Mouse (Mus musculus) embryonic stem cell, embryonic (primary cell): ENCODE data around the gene Slc7a5.

Experiments used
- CTCF ChIA-PET, 4 experiments: fragments of 300-600 bp in 2 of 4; fragments of 350-600 bp in 2 of 4; sonication (Branson Sonifier 250); formaldehyde crosslinking; loops; one replicate each; lab custom pipeline; 2022; ENCODE audit warnings: inconsistent platforms in 2 of 4; lab: Charles Lee
- POLR2A ChIA-PET, 4 experiments: fragments of 300-600 bp in 2 of 4; fragments of 350-600 bp in 2 of 4; sonication (Branson Sonifier 250); formaldehyde crosslinking; loops; one replicate each; lab custom pipeline; 2022; ENCODE audit warnings: antibody characterized with exemption in 4 of 4, inconsistent platforms in 1 of 4; lab: Charles Lee

The Slc7a5 gene

DNA sequence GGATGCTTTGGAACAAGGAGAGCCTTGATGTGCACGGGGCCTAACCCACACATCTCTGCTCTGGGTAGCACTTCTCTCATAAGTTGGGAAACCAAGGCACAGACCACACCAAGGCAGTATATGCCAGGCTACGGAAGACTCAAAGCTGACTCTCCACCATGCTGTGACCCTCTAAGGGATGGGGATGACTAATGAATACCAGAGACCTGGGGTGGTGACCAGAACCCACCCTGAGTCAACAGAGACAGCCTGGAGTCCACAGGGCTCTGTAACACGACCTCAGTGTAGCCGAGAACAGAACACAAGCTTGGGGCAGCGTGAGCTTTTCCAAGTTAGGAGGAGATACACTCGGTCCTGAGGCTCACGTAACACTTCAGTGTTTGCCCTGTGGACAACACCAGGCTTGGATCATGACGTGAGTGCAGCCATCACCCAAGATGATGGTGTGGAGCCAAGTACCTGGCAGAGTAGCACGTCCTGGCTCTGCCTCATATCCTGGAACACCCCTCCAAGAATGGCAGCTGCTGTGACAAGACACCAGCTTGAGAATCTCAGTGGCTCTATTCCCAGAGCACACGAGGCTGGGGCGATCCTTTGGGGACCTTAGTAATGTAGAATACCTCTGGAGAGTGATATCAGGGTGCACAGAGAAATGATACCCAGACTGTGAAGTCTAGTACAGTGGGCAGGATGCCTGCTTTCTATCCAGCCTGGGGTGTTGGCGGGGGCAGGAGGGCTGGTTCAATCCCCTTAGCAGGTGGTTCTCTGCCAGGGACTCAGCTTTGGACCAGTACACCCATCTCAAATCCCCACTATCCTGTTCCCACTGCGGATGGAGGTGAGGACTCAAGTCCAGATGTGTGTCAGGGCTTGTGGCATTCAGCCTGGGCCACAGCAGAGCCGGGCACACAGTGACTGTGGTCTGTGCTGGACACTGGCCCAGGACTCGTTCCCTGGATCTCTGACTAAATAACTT, 17.4 kb downstream of the Slc7a5 start:
- ChIA-PET CTCF (interaction anchor here in 2 of 4 experiments (1.1 to 1.8 kb wide), 3 partner anchors 20 to 40 kb away, joined by 3 to 4 read pairs (median 3); no protein-coding TSS in a partner anchor), POLR2A (interaction anchor here in 2 of 4 experiments (0.5 to 79.2 kb wide), 6 partner anchors 6 to 58 kb away, joined by 3 to 3941 read pairs (median 1986); partner anchors contain the start of gene Slc7a5 (in 2 of the 2))

DNA sequence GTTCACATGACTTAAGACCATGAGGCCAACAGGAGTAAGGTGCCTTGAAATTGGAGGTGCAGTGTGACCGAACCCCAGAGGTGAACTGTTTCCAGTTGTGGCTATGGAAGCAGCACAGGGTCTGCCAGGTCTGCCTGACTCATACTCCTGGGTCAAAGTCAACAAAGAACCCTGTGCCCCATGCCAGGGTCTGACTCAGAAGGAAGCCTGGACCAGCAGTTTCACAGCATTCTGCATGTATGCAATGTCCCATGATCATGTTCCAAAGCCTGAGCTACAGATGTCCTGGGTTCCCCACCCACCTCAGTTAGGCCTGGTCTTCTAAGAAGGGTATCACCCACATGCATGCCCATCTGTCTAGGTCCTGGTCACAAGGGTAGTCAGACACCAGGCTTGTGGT, 18.2 kb downstream of the Slc7a5 start:
- ChIA-PET POLR2A (interaction anchor here in 2 of 4 experiments (1.5 to 79.2 kb wide), 5 partner anchors 7 to 59 kb away, joined by 4 to 3941 read pairs (median 1986); partner anchors contain the start of gene Slc7a5 (in 2 of the 2)), CTCF (interaction anchor here in 1 of 4 experiments (1.2 kb wide), 1 partner anchor 21 kb away, joined by 4 read pairs; no protein-coding TSS in a partner anchor)

DNA sequence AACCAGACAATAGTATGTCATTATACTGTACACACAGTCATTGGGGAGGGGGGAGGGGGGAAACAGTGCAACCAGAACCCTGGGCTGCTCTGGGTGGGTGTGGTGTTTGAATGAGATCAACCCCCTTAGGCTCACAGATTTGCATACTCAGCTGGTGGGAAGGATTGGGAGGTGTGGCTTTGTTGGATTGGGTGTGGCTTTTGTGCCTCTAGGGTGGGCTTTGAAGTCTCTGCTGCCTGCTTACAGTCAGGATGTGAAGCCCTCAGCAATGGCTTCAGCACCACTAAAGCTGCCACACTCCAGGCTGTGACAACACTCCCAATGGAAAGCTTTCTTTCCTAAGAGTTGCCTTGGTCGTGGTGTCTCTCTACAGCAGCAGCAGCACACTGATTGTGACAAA, 19.9 kb downstream of the Slc7a5 start:
- ChIA-PET POLR2A (interaction anchor here (0.6 to 79.2 kb wide), 18 partner anchors 9 to 309 kb away, joined by 3 to 3941 read pairs (median 4); partner anchors contain the start of genes Slc7a5 (in 2 of the 4) and Fbxo31 (in 1 of the 4)), CTCF (interaction anchor here in 3 of 4 experiments (0.6 to 2.2 kb wide), 13 partner anchors 9 to 38 kb away, joined by 3 to 11 read pairs (median 4); partner anchors contain the start of gene Slc7a5 (in 1 of the 3))

DNA sequence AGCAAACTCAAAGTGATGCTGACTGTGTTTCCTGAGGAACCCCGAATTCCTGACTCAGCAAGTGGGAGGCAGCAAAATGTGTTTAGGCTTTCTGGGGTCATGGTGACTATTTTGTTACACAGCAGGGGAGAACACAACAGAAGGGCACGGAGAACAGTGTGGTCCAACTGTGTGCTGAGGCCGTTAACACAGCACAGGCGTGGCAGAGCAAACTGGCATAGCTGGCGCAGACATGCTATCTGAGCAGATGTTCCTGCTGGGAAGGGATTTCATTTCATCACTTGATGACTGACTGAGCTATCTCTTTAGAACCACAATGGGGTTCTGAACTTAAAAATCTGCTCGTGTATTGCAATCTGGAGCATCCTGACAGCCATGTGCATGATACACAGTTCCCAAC, 22.1 kb downstream of the Slc7a5 start:
- POLR2A ChIA-PET: interaction anchor here in 3 of 4 experiments (0.8 to 79.2 kb wide), 6 partner anchors 9 to 35 kb away, joined by 4 to 3941 read pairs (median 1986); partner anchors contain the start of gene Slc7a5 (in 2 of the 3)
- CTCF ChIA-PET: interaction anchor here in 2 of 4 experiments (1.4 to 1.5 kb wide), 2 partner anchors 24 kb away, joined by 6 to 10 read pairs; no protein-coding TSS in a partner anchor

DNA sequence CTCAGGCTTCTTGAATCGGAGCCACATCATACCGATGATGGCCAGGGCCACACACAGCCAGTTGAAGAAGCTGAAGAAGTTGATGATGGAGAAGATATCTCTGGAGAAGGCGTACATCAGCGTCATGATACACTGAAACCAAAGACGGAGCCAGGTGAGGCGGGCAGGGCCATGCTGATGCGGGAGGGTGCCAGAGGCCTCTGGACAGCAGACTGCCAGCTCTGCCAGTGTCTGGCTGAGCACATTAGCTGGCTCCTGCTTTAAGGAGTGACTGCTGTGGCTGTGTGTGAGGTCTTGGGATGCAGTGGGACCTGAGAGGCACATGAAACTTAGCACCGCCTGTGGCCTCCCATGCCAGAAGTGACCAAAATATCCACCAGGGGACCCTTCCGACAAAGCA, 22.5 kb downstream of the Slc7a5 start:
- ChIA-PET POLR2A (interaction anchor here in 3 of 4 experiments (0.9 to 79.2 kb wide), 7 partner anchors 8 to 34 kb away, joined by 3 to 3941 read pairs (median 1986); partner anchors contain the start of gene Slc7a5 (in 2 of the 3)), CTCF (interaction anchor here in 3 of 4 experiments (0.8 to 1.5 kb wide), 3 partner anchors 25 to 41 kb away, joined by 4 to 10 read pairs (median 5); no protein-coding TSS in a partner anchor)

DNA sequence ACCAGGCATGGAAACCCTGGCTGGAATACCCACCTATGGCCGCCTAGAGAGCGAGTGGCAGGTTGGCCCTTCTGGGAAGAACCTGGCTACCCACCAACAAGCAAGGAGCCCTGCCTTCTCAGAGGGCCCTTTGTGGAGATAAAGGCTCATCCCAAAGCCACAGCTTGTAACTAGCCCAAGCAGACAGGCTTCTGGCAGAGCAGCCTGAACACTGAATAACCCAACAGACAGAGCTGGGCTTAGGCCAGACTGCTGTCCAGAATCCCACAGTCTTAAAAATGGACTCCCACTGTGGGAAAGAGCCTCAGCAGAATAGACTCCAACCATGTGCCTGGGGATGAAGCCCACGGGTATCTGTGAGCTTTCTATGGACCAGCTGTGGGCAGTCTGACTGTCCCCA, 23.3 kb downstream of the Slc7a5 start:
- POLR2A ChIA-PET: interaction anchor here in 3 of 4 experiments (0.7 to 79.2 kb wide), 7 partner anchors 8 to 33 kb away, joined by 3 to 3941 read pairs (median 1986); partner anchors contain the start of gene Slc7a5 (in 2 of the 3)
- CTCF ChIA-PET: interaction anchor here in 3 of 4 experiments (0.5 to 1.4 kb wide), 3 partner anchors 34 to 91 kb away, joined by 4 to 6 read pairs (median 5); no protein-coding TSS in a partner anchor

DNA sequence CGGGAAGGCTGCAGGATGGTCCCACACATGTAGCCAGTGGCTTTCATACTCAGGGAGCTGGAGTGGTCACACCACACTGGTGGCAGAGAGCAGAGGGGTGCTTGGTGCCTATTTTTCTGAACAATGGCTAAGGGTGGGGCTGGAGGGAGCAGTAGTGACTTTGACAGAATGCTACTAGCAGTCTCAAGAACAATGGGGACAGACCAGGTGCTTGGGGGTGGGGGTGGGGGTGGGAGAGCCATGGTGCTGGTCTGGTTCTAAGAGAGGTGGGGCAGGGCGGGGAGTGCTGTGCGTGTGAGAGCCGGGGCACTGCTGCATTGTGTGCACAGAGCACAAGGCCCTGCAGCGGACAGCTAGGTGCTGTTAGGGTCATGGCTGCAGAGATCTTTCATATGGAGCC, 25.6 kb downstream of the Slc7a5 start:
- ChIA-PET CTCF (interaction anchor here (0.6 to 4.6 kb wide), 18 partner anchors 9 to 1525 kb away, joined by 3 to 15 read pairs (median 4); partner anchors contain the start of gene Mc1r (in 1 of the 4)), POLR2A (interaction anchor here in 3 of 4 experiments (0.5 to 79.2 kb wide), 25 partner anchors 5 to 1466 kb away, joined by 3 to 3941 read pairs (median 6); partner anchors contain the start of genes Slc7a5 (in 2 of the 3) and Mvd (in 1 of the 3))

DNA sequence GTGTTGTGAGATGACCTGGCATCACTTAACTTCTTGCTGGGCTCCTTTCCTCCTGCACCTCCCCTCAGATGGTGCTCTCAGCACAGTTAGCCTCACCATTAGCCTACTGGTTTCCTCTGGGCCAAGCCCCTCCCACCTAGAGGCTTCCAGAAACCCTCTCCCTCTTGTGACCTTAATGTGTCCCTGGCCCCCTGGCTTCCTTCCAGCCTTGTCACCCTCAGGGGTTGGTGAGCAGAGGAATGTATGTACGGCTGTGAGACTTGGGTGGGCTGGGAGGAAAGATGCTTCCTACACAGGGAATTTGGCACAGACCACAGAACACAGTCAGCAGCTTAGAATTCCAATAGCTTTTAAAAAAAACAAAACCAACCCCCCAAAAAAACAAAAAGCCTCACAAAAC, 26.7 kb downstream of the Slc7a5 start:
- CTCF ChIA-PET: interaction anchor here (0.6 to 4.6 kb wide), 8 partner anchors 8 to 1503 kb away, joined by 3 to 15 read pairs (median 10); no protein-coding TSS in a partner anchor
- POLR2A ChIA-PET: interaction anchor here in 3 of 4 experiments (0.5 to 79.2 kb wide), 12 partner anchors 4 to 548 kb away, joined by 3 to 3941 read pairs (median 19); partner anchors contain the start of gene Slc7a5 (in 2 of the 3)

DNA sequence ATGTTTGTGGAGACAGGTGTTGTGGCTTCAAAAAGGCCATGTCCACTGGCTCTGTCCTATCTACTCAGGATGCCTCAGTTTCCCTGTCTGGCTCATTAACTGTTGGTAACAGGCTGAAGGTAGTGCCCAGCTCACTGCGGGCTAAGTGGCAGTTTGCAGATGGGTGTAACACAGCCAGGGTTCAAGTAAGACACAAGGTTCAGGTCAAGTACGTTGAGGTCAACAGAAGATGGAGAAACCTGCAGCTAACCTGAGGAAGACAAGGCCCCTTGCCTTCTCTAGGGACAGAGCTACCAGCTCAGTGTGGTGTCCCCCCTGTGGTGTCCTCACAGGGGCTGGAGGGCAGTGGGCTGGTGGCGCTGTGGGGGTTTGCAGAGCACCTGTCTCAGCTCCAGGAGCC, 27.8 kb downstream of the Slc7a5 start:
- CTCF ChIA-PET: interaction anchor here (0.6 to 4.6 kb wide), 6 partner anchors 12 to 204 kb away, joined by 3 to 15 read pairs (median 3); no protein-coding TSS in a partner anchor
- POLR2A ChIA-PET: interaction anchor here in 3 of 4 experiments (0.5 to 79.2 kb wide), 10 partner anchors 3 to 455 kb away, joined by 3 to 3941 read pairs (median 7); partner anchors contain the start of gene Slc7a5 (in 2 of the 3)

DNA sequence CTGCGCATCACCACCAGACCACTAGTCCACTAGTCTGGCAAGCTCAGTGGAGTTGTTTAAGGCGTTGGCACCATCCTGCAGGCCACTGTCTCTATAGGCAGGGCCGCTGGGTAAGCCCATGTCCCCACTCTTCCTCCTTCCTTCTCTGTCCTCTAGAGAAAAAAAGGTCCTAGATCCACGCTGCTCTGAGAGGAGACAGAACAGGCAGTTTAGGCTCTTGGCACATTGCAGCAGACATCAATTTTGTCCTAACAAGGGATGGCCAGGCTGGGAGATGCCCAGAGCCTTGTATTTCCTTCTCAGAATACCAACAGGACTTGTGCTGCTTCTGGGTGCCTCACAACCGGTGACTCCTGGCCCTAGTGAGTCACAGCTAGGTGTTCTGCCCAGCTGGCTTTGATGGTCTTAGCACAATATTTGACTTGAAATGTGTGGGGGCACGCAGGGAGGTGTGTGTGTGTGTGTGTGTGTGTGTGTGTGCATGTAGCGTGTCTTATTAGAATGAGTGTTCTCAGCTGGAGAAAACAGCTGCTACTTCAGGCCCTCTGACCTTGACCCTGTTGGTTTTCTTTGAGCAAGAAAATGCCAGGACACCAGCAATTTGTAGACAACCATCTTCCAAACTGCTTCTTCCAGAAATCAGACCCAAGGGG, 29.5 kb downstream of the Slc7a5 start:
- POLR2A ChIA-PET: interaction anchor here in 3 of 4 experiments (0.6 to 79.2 kb wide), 8 partner anchors 1 to 338 kb away, joined by 3 to 3941 read pairs (median 32); partner anchors contain the start of gene Slc7a5 (in 2 of the 3)

DNA sequence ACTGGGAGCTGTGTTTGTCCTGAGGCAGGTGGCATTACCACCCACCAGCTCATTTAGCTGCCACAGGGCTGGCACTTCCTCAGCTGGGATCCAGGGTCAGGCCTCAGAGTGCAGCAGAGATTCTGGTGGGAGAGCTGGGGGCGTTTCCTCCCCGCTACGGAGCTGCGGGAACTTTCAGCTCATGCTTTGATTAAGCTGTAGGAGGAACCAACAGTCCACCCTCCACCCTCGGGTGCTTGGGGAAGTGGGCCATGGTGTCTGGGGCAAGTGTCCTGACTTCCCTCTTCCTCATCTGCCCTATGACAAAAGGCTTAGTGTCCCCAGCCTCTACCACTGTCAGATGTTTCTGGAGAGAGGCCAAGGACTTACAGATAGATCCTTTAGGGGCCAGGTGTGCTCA, 30.3 kb downstream of the Slc7a5 start:
- CTCF ChIA-PET: interaction anchor here (0.7 to 7.0 kb wide), 8 partner anchors 26 to 57 kb away, joined by 3 to 48 read pairs (median 20); partner anchors contain the start of gene Slc7a5 (in 1 of the 4)

More for the DNA sequence above, 29.5 kb downstream of the Slc7a5 start:
- CTCF ChIA-PET: interaction anchor here (0.6 to 7.0 kb wide), 9 partner anchors 10 to 41 kb away, joined by 3 to 48 read pairs (median 5); partner anchors contain the start of gene Slc7a5 (in 1 of the 4)

DNA sequence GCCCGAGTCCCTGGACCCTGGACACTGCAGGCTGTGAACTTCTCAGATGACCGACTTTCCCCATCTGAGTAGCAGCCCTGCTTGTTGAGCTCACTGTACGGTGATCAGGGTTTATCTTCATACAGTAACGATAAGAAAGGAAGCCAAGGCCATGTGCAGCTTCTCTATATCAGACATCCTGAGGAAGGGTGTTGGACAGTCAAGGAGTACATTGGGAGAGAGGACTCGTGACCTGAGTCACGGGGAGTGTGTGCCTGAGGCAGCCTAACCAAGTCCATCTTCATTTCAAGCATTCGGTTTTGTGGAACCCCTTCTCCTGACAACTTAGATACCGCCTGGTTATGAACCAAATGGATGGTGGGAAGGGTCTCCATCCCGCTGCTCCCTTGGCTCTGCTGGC, 32.0 kb downstream of the Slc7a5 start:
- ChIA-PET POLR2A (interaction anchor here in 3 of 4 experiments (0.6 to 79.2 kb wide), 14 partner anchors 1 to 636 kb away, joined by 3 to 3941 read pairs (median 4); partner anchors contain the start of gene Slc7a5 (in 2 of the 3)), CTCF (interaction anchor here (0.6 to 7.0 kb wide), 13 partner anchors 8 to 77 kb away, joined by 3 to 48 read pairs (median 7); partner anchors contain the start of gene Slc7a5 (in 1 of the 4))

More for the DNA sequence above, 30.3 kb downstream of the Slc7a5 start:
- POLR2A ChIA-PET: interaction anchor here in 2 of 4 experiments (1.1 to 79.2 kb wide), 7 partner anchors 1 to 404 kb away, joined by 3 to 3941 read pairs (median 61); partner anchors contain the start of gene Slc7a5 (in 2 of the 2)

DNA sequence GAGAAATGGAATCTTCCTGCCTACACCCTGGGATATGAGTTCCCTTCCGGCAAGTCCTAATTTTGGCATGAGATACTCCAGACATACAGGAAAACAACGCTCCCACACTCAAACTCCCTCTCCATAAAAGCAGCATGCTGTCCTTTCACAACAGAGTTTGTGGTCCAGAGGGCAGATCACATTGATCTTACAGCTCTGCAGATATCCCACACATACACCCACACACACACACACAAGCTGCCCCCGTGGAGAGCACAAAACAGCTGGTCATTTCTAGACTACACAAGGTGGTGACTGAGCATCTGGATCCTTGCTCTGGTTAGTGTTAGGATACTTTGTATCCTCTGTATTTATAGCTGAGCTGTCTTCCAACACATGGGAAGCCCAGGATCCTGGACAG, 32.4 kb downstream of the Slc7a5 start:
- CTCF ChIA-PET: interaction anchor here (0.9 to 7.0 kb wide), 9 partner anchors 23 to 51 kb away, joined by 3 to 48 read pairs (median 33); partner anchors contain the start of gene Slc7a5 (in 1 of the 4)
- POLR2A ChIA-PET: interaction anchor here in 3 of 4 experiments (0.6 to 79.2 kb wide), 9 partner anchors 2 to 1195 kb away, joined by 3 to 3941 read pairs (median 33); partner anchors contain the start of gene Slc7a5 (in 2 of the 3)

DNA sequence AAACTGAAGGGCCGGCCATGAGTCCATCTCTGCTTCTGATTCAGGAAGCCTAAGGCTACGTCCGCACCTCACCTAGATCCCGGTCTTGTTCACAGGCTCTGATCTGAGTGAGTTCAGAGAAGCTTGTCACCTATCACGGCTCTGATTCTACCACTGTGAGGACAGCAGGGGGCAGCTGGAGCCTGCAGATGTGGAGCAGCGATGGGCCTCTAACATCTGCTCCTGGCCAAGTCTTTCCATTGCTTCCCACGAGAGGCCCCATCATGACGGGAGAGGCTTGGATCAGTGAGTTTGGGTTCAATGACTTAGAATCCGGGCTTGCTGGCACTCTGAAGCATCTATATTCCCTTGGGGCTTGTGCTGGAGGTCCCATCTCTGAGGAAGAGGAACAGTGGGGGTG, 33.5 kb downstream of the Slc7a5 start:
- POLR2A ChIA-PET: interaction anchor here (0.5 to 79.2 kb wide), 19 partner anchors 3 to 570 kb away, joined by 3 to 3941 read pairs (median 9); partner anchors contain the start of gene Slc7a5 (in 2 of the 4)
- CTCF ChIA-PET: interaction anchor here (0.6 to 7.0 kb wide), 29 partner anchors 8 to 363 kb away, joined by 3 to 48 read pairs (median 5); partner anchors contain the start of gene Slc7a5 (in 2 of the 4)

DNA sequence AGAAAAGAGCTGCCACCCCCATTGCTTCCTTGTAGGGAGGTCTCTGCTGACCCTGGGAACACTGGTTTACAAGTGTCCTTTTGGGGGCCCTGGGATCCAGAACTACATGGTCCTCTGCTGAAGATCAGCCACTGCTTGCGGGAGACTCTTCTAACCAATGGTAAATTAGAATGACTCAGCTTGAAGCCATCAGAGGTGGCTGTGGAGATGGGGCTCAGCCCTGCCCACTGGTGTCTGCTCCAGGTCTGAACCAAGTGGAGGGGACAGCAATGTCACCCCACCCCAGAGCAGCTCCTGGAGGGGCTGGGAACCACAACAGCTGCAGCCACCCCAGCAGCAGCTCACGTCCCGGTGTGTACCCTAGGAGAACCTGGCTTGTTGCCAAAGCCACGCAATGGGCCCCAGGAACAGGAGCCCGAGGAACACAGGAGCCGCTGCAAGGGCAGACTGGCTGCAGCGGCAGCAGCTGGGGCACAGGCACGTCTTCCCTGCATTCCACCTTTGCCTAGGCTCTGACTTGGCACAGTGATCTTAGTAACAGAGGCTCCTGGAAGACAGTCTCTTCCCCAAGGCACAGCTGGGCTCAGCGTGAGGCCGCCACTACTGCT, 35.6 kb downstream of the Slc7a5 start:
- ChIA-PET CTCF (interaction anchor here (0.6 to 7.0 kb wide), 15 partner anchors 10 to 63 kb away, joined by 3 to 48 read pairs (median 10); partner anchors contain the start of gene Slc7a5 (in 1 of the 4)), POLR2A (interaction anchor here in 3 of 4 experiments (0.6 to 79.2 kb wide), 20 partner anchors 5 to 503 kb away, joined by 3 to 3941 read pairs (median 6); partner anchors contain the start of gene Slc7a5 (in 2 of the 3))
